In genomic region chr3:89553432-89553831, GRCm38 (mm10) we compare ENCODE assay signal across 19 mouse cellular contexts.
"Had no signal": no experiment of that assay in that cellular context is flagged by ENCODE, and none has a peak within 500 bp of the region (broad histone marks: within the 10 kb centered on the region; RNA-seq: fewer than 3 reads in every experiment).

No protein-coding gene starts in this region.

- H3K27ac ChIP-seq: intestine, embryonic 15.5 days; kidney, embryonic 15.5 days; left cerebral cortex, adult 2 months; liver, embryonic 15.5 days; macrophage; midbrain, embryonic 12.5 days; midbrain, embryonic 15.5 days; neural tube, embryonic 12.5 days; neural tube, embryonic 15.5 days had no signal

- H3K9ac ChIP-seq: intestine, embryonic 15.5 days; kidney, embryonic 15.5 days; liver, embryonic 15.5 days; midbrain, embryonic 12.5 days; midbrain, embryonic 15.5 days; neural tube, embryonic 12.5 days; neural tube, embryonic 15.5 days had no signal

- ATAC-seq: intestine, embryonic 15.5 days; midbrain, embryonic 15.5 days had no signal

- H3K4me2 ChIP-seq: intestine, embryonic 15.5 days; kidney, embryonic 15.5 days; liver, embryonic 15.5 days; midbrain, embryonic 12.5 days; midbrain, embryonic 15.5 days; neural tube, embryonic 12.5 days; neural tube, embryonic 15.5 days had no signal

- H3K4me3 ChIP-seq: intestine, embryonic 15.5 days; kidney, embryonic 15.5 days; left cerebral cortex, adult 2 months; liver, embryonic 15.5 days; midbrain, embryonic 12.5 days; midbrain, embryonic 15.5 days; neural tube, embryonic 12.5 days; neural tube, embryonic 15.5 days had no signal

- H3K27me3 ChIP-seq: intestine, embryonic 15.5 days; kidney, embryonic 15.5 days; liver, embryonic 15.5 days; midbrain, embryonic 12.5 days; midbrain, embryonic 15.5 days; neural tube, embryonic 12.5 days; neural tube, embryonic 15.5 days had no signal

- H3K4me1 ChIP-seq: midbrain, embryonic 12.5 days had no signal

- H3K9me3 ChIP-seq: liver, embryonic 15.5 days; midbrain, embryonic 12.5 days; midbrain, embryonic 15.5 days; neural tube, embryonic 12.5 days; neural tube, embryonic 15.5 days had no signal

- DNase-seq: kidney, adult 11 months; kidney, adult 8-10 months; kidney, postnatal 10 days; kidney, postnatal 36 days; layer of hippocampus, postnatal 36 days; lung, adult 2 months; lung, postnatal 14 days; right cerebral cortex, adult 18-20 months; right cerebral cortex, postnatal 25 days; thymus, postnatal 25 days had no signal

- H3K36me3 ChIP-seq: intestine, embryonic 15.5 days; kidney, embryonic 15.5 days; liver, embryonic 15.5 days; midbrain, embryonic 12.5 days; midbrain, embryonic 15.5 days; neural tube, embryonic 12.5 days; neural tube, embryonic 15.5 days had no signal
